Mouse (Mus musculus) hindbrain, embryonic 12.5 days (tissue): Measurements from ENCODE around the gene Trappc2l. TPM values are rescaled to one million over a fixed set of nuclear protein-coding genes. Genes with fewer than 3 reads are reported as not detected.

Source experiments
- ATAC-seq: fragments of 200-750 bp; cut with Nextera tagmentation; 2 replicates; pipeline ENCODE4 v1.8.0; 2017; ENCODE audit warnings: moderate TSS enrichment; ENCODE audit not compliant: low FRiP score
- H3K27ac ChIP-seq: fragments of 300-500 bp; sonication (generic); 2 replicates; pipeline ENCODE4 v1.5.1; 2016; ENCODE audit warnings: mild to moderate bottlenecking
- H3K27me3 ChIP-seq: fragments of 300-500 bp; sonication (generic); 2 replicates; pipeline ENCODE4 v1.6.1; 2016; ENCODE audit warnings: mild to moderate bottlenecking
- H3K36me3 ChIP-seq: fragments of 300-500 bp; sonication (generic); 2 replicates; pipeline ENCODE4 v1.6.1; 2016; ENCODE audit warnings: mild to moderate bottlenecking
- H3K4me1 ChIP-seq: fragments of 300-500 bp; sonication (generic); 2 replicates; pipeline ENCODE4 v1.6.1; 2016
- H3K4me2 ChIP-seq: fragments of 300-500 bp; sonication (generic); replicated peaks from 2 replicates; pipeline ENCODE4 v1.6.1; 2016; ENCODE audit warnings: mild to moderate bottlenecking
- H3K4me3 ChIP-seq: fragments of 300-500 bp; sonication (generic); 2 replicates; pipeline ENCODE4 v1.5.1; 2016; ENCODE audit warnings: mild to moderate bottlenecking
- H3K9ac ChIP-seq: fragments of 300-500 bp; sonication (generic); 2 replicates; pipeline ENCODE4 v1.6.1; 2016; ENCODE audit warnings: mild to moderate bottlenecking, moderate library complexity
- H3K9me3 ChIP-seq: fragments of 300-500 bp; sonication (generic); replicated peaks from 2 replicates; pipeline ENCODE4 v1.6.1; 2016; ENCODE audit warnings: mild to moderate bottlenecking
- WGBS: fragments of 180-500 bp; shearing (Covaris S2); methylation state at CpG from one replicate; pipeline ENCODE4 v1.1.7; 2016; 5-methylcytosine and 5-hydroxymethylcytosine counted together
- polyA plus RNA-seq: library from polyadenylated mRNA; unstranded; fragments of >200 nt; fragmentation: Nextera tagmentation; extraction: Ambion mirVana; gene quantifications from 2 replicates; pipeline ENCODE4 v1.2.1, GENCODE M21; 2016

The Trappc2l gene
- polyA plus RNA-seq, 1 experiment from 2014 or later: 52.6 TPM

GRCm38 (mm10) chr8:122651326-122651921, 40.0 kb downstream of the Trappc2l start:
- Histone ChIP-seq H3K27me3 (no peaks in the 10 kb centered on the region; the same call in 1 of the 2 replicates), H3K27ac (no peak overlapping the region), H3K4me2 (no peak overlapping the region), H3K9ac (no peak overlapping the region), H3K4me1 (peaks cover 42% of the 10 kb centered on the region), H3K36me3 (peaks cover 36% of the 10 kb centered on the region), H3K9me3 (no peaks in the 10 kb centered on the region), H3K4me3 (no peak overlapping the region)
- WGBS: 71% methylated on average over 15 of the region's 16 CpGs
- ATAC-seq: peak; percentile 53

GRCm38 (mm10) chr8:122652643-122653042, 41.2 kb downstream of the Trappc2l start:
- Histone ChIP-seq H3K4me3 (no peak overlapping the region), H3K27me3 (no peaks in the 10 kb centered on the region; the same call in 1 of the 2 replicates), H3K27ac (no peak overlapping the region), H3K4me1 (peaks cover 45% of the 10 kb centered on the region), H3K4me2 (no peak overlapping the region), H3K9ac (no peak overlapping the region), H3K9me3 (no peaks in the 10 kb centered on the region), H3K36me3 (peaks cover 25% of the 10 kb centered on the region)
- no peak for ATAC-seq
- WGBS: 72% methylated on average over 6 of the region's 6 CpGs

- 44% methylated on average over 7 of the region's 7 CpGs for WGBS
- Histone ChIP-seq H3K4me2 (no peak overlapping the region), H3K9ac (no peak overlapping the region), H3K27me3 (no peaks in the 10 kb centered on the region; the same call in 1 of the 2 replicates), H3K4me1 (peaks cover 61% of the 10 kb centered on the region), H3K9me3 (no peaks in the 10 kb centered on the region), H3K27ac (no peak overlapping the region), H3K36me3 (peaks cover 5% of the 10 kb centered on the region; the same call in 1 of the 2 replicates), H3K4me3 (no peak overlapping the region)
- ATAC-seq: no peak
Measured at GRCm38 (mm10) chr8:122654768-122655167, 43.3 kb downstream of the Trappc2l start.

GRCm38 (mm10) chr8:122656056-122656999, 44.9 kb downstream of the Trappc2l start:
- Histone ChIP-seq H3K4me1 (peaks cover 57% of the 10 kb centered on the region), H3K4me3 (no peak overlapping the region), H3K27me3 (no peaks in the 10 kb centered on the region; the same call in 1 of the 2 replicates), H3K9ac (no peak overlapping the region), H3K4me2 (no peak overlapping the region), H3K9me3 (no peaks in the 10 kb centered on the region), H3K36me3 (no peaks in the 10 kb centered on the region; the same call in 1 of the 2 replicates), H3K27ac (no peak overlapping the region)
- no peak for ATAC-seq
- WGBS: 82% methylated on average over 13 of the region's 13 CpGs

GRCm38 (mm10) chr8:122658149-122658806, 46.8 kb downstream of the Trappc2l start:
- 57% methylated on average over 10 of the region's 10 CpGs for WGBS
- Histone ChIP-seq H3K9ac (no peak overlapping the region), H3K27ac (peak overlapping the region; percentile 55; the same call in 1 of the 2 replicates), H3K36me3 (no peaks in the 10 kb centered on the region; the same call in 1 of the 2 replicates), H3K4me1 (peaks cover 52% of the 10 kb centered on the region), H3K9me3 (no peaks in the 10 kb centered on the region), H3K4me3 (no peak overlapping the region), H3K4me2 (no peak overlapping the region), H3K27me3 (no peaks in the 10 kb centered on the region; the same call in 1 of the 2 replicates)
- no peak for ATAC-seq

- Histone ChIP-seq H3K9me3 (no peaks in the 10 kb centered on the region), H3K4me1 (peaks cover 47% of the 10 kb centered on the region), H3K9ac (no peak overlapping the region), H3K4me3 (no peak overlapping the region), H3K27ac (no peak overlapping the region), H3K36me3 (no peaks in the 10 kb centered on the region), H3K4me2 (no peak overlapping the region), H3K27me3 (no peaks in the 10 kb centered on the region; the same call in 1 of the 2 replicates)
- 69% methylated on average over 9 of the region's 9 CpGs for WGBS
- ATAC-seq: no peak
Measured at GRCm38 (mm10) chr8:122658807-122659160, 47.3 kb downstream of the Trappc2l start.

- H3K4me1 ChIP-seq: peaks cover 47% of the 10 kb centered on the region
Measured at GRCm38 (mm10) chr8:122660022-122660421, 48.6 kb downstream of the Trappc2l start.

GRCm38 (mm10) chr8:122661138-122661537, 49.7 kb downstream of the Trappc2l start:
- H3K4me3 ChIP-seq: no peak overlapping the region
- H3K4me1 ChIP-seq: peaks cover 55% of the 10 kb centered on the region
- peak; percentile 14; the same call in 1 of the 2 replicates for ATAC-seq
- no peak overlapping the region for H3K9ac ChIP-seq
- peak overlapping the region; percentile 35; the same call in 1 of the 2 replicates for H3K27ac ChIP-seq
- H3K4me2 ChIP-seq: no peak overlapping the region
- no peaks in the 10 kb centered on the region for H3K36me3 ChIP-seq
- H3K27me3 ChIP-seq: no peaks in the 10 kb centered on the region
- H3K9me3 ChIP-seq: no peaks in the 10 kb centered on the region
- 32% methylated on average over 7 of the region's 7 CpGs for WGBS

More at GRCm38 (mm10) chr8:122660022-122660421, 48.6 kb downstream of the Trappc2l start:
- Histone ChIP-seq H3K27ac (no peak overlapping the region), H3K36me3 (no peaks in the 10 kb centered on the region), H3K27me3 (no peaks in the 10 kb centered on the region; the same call in 1 of the 2 replicates), H3K4me3 (no peak overlapping the region), H3K4me2 (no peak overlapping the region), H3K9ac (no peak overlapping the region), H3K9me3 (no peaks in the 10 kb centered on the region)
- WGBS: 80% methylated on average over 2 of the region's 2 CpGs
- no peak for ATAC-seq

GRCm38 (mm10) chr8:122661894-122662293, 50.5 kb downstream of the Trappc2l start:
- H3K27me3 ChIP-seq: no peaks in the 10 kb centered on the region
- 92% methylated on average over 2 of the region's 2 CpGs for WGBS
- no peak overlapping the region for H3K27ac ChIP-seq
- H3K4me1 ChIP-seq: peaks cover 63% of the 10 kb centered on the region
- H3K4me3 ChIP-seq: no peak overlapping the region
- no peaks in the 10 kb centered on the region for H3K36me3 ChIP-seq
- H3K4me2 ChIP-seq: no peak overlapping the region
- H3K9me3 ChIP-seq: no peaks in the 10 kb centered on the region
- no peak for ATAC-seq
- no peak overlapping the region for H3K9ac ChIP-seq

GRCm38 (mm10) chr8:122663106-122663505, 51.7 kb downstream of the Trappc2l start:
- H3K4me2 ChIP-seq: no peak overlapping the region
- no peak overlapping the region for H3K4me3 ChIP-seq
- no peaks in the 10 kb centered on the region for H3K36me3 ChIP-seq
- WGBS: 86% methylated on average over 3 of the region's 3 CpGs
- peaks cover 6% of the 10 kb centered on the region; the same call in 1 of the 2 replicates for H3K27me3 ChIP-seq
- no peak overlapping the region for H3K9ac ChIP-seq
- H3K9me3 ChIP-seq: no peaks in the 10 kb centered on the region
- peaks cover 68% of the 10 kb centered on the region for H3K4me1 ChIP-seq
- no peak for ATAC-seq
- no peak overlapping the region for H3K27ac ChIP-seq

GRCm38 (mm10) chr8:122663670-122664069, 52.2 kb downstream of the Trappc2l start:
- H3K4me3 ChIP-seq: no peak overlapping the region
- H3K27ac ChIP-seq: no peak overlapping the region

GRCm38 (mm10) chr8:122665221-122665620, 53.8 kb downstream of the Trappc2l start:
- H3K36me3 ChIP-seq: no peaks in the 10 kb centered on the region
- H3K4me1 ChIP-seq: peaks cover 62% of the 10 kb centered on the region
- H3K9ac ChIP-seq: no peak overlapping the region
- H3K27me3 ChIP-seq: peaks cover 11% of the 10 kb centered on the region
- ATAC-seq: no peak
- H3K4me2 ChIP-seq: 0 out of 2 replicates have a peak overlapping the region, but pooled peaks have one; percentile 11
- H3K27ac ChIP-seq: peak overlapping the region; percentile 42
- no peak overlapping the region for H3K4me3 ChIP-seq
- H3K9me3 ChIP-seq: no peaks in the 10 kb centered on the region
- WGBS: 48% methylated on average over 8 of the region's 8 CpGs

More at GRCm38 (mm10) chr8:122663670-122664069, 52.2 kb downstream of the Trappc2l start:
- 76% methylated on average over 5 of the region's 5 CpGs for WGBS
- Histone ChIP-seq H3K9me3 (no peaks in the 10 kb centered on the region), H3K4me1 (peaks cover 65% of the 10 kb centered on the region), H3K4me2 (no peak overlapping the region), H3K27me3 (peaks cover 6% of the 10 kb centered on the region; the same call in 1 of the 2 replicates), H3K9ac (no peak overlapping the region), H3K36me3 (no peaks in the 10 kb centered on the region)
- ATAC-seq: no peak
